Mouse (Mus musculus): ENCODE results near the gene Chpf2. TPM values are rescaled to one million over a fixed set of nuclear protein-coding genes. Genes with fewer than 3 reads are reported as not detected.
A peak's percentile ranks its signal among the peaks of the same experiment; 100 is the strongest.

Gene Chpf2
- polyA plus RNA-seq, 1 experiment from 2014 or later: 10.3 TPM

DNA sequence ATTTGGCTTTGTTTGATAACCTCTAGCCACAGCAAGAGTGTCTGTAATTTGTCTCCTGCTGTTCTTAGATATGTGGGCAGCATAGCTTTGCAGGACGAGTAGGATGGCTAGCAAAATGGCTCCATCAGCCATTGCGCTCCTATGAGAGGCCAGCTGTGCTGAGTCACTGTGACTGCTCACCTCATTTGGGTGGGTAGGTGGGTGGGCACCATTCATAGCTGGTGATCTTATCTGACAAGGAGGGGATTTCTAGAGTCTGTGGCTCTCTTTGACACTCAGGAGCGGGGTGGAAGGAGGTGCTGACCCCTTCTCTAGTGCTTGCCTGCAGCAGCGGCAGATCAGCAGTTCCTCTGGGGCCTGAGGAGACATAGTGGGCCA, 648 bp downstream of the Chpf2 start:
- H3K4me1 ChIP-seq (ENCODE audit: control insufficient read depth, insufficient read depth, low read length): peaks cover 9% of the 10 kb centered on the region
- DNase-seq (ENCODE audit: low spot score) (no peak), ATAC-seq (ENCODE audit: insufficient read depth, low FRiP score, low TSS enrichment) (no peak)
- no peaks in the 10 kb centered on the region; the same call in 1 of the 2 replicates for H3K36me3 ChIP-seq (ENCODE audit: control insufficient read depth, insufficient read depth, low read length)
- peak overlapping the region; percentile 55 for H3K4me2 ChIP-seq (ENCODE audit: low read depth)
- 43% methylated on average over 4 of the region's 4 CpGs for WGBS
- no peak overlapping the region for H3K27ac ChIP-seq (ENCODE audit: low read depth, low read length)
- peak overlapping the region; percentile 81 for H3K9ac ChIP-seq (ENCODE audit: low read length)
- no peaks in the 10 kb centered on the region for H3K27me3 ChIP-seq (ENCODE audit: control insufficient read depth, insufficient read depth, low read length)
- H3K4me3 ChIP-seq (ENCODE audit: low read depth, low read length): peak overlapping the region; percentile 83
- no peaks in the 10 kb centered on the region for H3K9me3 ChIP-seq (ENCODE audit: control insufficient read depth, low read length)

DNA sequence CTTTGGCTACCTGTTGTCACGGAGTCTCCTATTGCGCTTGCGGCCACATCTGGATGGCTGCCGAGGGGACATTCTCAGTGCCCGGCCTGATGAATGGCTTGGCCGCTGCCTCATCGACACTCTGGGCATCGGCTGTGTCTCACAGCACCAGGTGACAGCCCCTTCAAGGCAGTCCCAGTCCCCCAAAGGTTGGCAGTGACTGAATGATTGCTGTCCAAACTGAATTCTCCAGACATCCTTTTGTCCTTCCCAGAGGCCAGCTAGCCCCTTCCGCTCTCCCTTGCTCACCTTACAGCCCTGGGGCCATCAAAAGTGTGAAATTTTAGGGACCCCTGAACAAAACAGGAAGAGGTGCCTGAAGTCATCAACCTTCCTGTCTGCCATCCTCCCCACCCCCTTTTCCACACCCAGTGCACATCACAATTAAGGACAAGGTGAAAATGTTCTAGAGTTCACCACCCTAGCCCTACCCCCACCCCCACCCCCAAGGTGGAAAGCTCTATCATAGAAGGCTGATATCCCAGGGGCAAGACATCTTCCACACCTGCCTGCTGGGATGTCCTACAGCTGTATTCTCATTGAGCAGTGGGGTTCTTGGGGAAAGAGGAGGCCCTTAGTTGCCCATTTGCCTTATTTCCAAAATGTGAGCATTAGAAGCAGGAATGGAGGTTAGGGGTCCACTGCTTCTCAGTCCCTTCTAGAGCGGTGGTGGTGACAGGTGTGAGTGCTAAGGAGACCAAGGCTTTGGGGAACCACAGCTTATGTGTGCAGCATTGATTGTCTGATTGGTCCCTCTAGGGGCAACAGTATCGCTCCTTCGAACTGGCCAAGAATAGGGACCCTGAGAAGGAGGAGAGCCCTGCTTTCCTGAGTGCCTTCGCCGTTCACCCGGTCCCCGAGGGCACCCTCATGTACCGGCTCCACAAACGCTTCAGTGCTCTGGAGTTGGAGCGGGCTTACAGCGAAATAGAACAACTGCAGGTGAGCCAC, 3.3 kb downstream of the Chpf2 start:
- no peak for DNase-seq (ENCODE audit: low spot score)
- H3K27ac ChIP-seq (ENCODE audit: low read depth, low read length): no peak overlapping the region
- no peaks in the 10 kb centered on the region for H3K27me3 ChIP-seq (ENCODE audit: control insufficient read depth, insufficient read depth, low read length)
- H3K4me1 ChIP-seq (ENCODE audit: control insufficient read depth, insufficient read depth, low read length): peaks cover 9% of the 10 kb centered on the region
- H3K36me3 ChIP-seq (ENCODE audit: control insufficient read depth, insufficient read depth, low read length): peaks cover 2% of the 10 kb centered on the region
- no peak overlapping the region for H3K4me3 ChIP-seq (ENCODE audit: low read depth, low read length)
- H3K9ac ChIP-seq (ENCODE audit: low read length): no peak overlapping the region
- no peak for ATAC-seq (ENCODE audit: insufficient read depth, low FRiP score, low TSS enrichment)
- no peak overlapping the region for H3K4me2 ChIP-seq (ENCODE audit: low read depth)
- no peaks in the 10 kb centered on the region for H3K9me3 ChIP-seq (ENCODE audit: control insufficient read depth, low read length)
- 89% methylated on average over 20 of the region's 20 CpGs for WGBS

DNA sequence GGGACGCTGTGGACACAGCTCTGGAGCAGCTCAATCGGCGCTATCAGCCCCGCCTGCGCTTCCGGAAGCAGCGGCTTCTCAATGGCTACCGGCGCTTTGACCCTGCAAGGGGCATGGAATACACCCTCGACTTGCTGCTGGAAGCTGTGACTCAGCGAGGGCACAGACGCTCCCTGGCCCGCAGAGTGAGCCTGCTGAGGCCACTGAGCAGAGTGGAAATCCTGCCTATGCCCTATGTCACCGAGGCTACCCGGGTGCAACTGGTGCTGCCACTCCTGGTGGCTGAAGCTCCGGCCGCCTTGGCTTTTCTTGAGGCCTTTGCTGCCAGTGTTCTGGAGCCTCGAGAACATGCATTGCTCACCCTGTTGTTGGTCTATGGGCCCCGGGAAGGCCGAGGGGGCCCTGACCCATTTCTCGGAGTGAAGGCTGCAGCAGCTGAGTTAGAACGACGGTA, 4.8 kb downstream of the Chpf2 start:
- H3K27ac ChIP-seq (ENCODE audit: low read depth, low read length): no peak overlapping the region
- 20% methylated on average over 23 of the region's 23 CpGs for WGBS

DNA sequence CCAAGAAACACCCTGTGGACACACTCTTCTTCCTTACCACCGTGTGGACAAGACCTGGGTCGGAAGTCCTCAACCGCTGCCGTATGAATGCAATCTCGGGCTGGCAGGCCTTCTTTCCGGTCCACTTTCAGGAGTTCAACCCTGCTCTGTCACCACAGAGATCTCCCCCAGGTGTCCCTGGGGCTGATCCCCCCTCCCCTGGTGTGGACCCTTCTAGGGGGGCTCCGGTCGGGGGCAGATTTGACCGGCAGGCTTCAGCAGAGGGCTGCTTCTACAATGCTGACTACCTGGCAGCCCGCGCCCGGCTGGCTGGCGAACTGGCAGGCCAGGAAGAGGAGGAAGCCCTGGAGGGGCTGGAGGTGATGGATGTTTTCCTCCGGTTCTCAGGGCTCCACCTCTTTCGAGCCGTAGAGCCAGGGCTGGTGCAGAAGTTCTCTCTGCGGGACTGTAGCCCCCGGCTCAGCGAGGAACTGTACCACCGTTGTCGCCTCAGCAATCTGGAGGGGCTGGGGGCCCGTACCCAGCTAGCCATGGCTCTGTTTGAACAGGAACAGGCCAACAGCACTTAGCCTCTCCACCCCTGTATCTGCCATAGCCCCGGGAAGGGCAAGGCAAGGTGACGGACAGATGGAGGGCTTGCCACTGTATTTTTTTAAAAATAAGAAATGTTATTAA, 5.4 kb downstream of the Chpf2 start:
- H3K4me1 ChIP-seq (ENCODE audit: control insufficient read depth, insufficient read depth, low read length): peaks cover 22% of the 10 kb centered on the region

More for the DNA sequence above, 4.8 kb downstream of the Chpf2 start:
- no peak overlapping the region for H3K4me3 ChIP-seq (ENCODE audit: low read depth, low read length)
- no peaks in the 10 kb centered on the region for H3K9me3 ChIP-seq (ENCODE audit: control insufficient read depth, low read length)
- no peak for ATAC-seq (ENCODE audit: insufficient read depth, low FRiP score, low TSS enrichment)
- H3K27me3 ChIP-seq (ENCODE audit: control insufficient read depth, insufficient read depth, low read length): no peaks in the 10 kb centered on the region
- H3K9ac ChIP-seq (ENCODE audit: low read length): peak overlapping the region; percentile 29; the same call in 1 of the 2 replicates
- DNase-seq (ENCODE audit: low spot score): peak; percentile 40
- H3K4me1 ChIP-seq (ENCODE audit: control insufficient read depth, insufficient read depth, low read length): peaks cover 17% of the 10 kb centered on the region
- no peak overlapping the region for H3K4me2 ChIP-seq (ENCODE audit: low read depth)
- H3K36me3 ChIP-seq (ENCODE audit: control insufficient read depth, insufficient read depth, low read length): peaks cover 2% of the 10 kb centered on the region

DNA sequence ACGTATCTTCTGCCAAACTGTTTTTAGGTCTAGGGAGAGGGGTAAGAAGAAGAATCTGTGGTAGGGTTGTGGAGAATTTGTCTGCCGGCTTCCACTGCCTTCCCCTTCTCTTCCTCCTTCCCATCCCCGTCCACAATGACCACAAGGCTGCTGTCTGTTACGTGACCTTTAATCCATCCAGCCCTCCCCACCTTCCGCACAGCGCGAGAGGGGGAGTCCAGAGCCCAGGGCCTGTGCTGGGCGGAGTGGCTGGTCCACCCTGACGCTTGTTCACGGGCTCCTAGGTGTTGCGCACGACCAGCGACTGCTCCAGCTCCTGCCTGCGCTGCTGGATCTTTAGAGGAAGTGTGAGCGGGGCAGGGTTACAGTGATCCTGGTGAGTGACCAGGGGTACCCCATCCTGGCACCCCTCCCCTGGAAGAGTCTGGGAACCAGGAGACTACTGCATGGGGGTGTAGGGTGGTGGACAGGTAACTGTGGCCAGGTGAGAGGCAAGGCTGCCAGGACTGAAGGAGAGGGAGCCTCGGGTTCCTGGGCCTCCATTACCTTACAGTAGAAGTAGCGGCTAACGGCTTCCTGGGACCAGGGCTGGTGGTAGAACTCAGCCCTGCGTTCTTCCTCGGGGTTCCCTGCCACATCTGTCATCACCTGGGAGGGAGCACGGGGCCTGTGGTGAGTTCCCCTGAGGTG, 6.1 kb downstream of the Chpf2 start:
- 64% methylated on average over 21 of the region's 21 CpGs for WGBS
- no peak for DNase-seq (ENCODE audit: low spot score)
- Histone ChIP-seq H3K9ac (ENCODE audit: low read length) (no peak overlapping the region), H3K27me3 (ENCODE audit: control insufficient read depth, insufficient read depth, low read length) (no peaks in the 10 kb centered on the region), H3K4me2 (ENCODE audit: low read depth) (no peak overlapping the region), H3K36me3 (ENCODE audit: control insufficient read depth, insufficient read depth, low read length) (peaks cover 2% of the 10 kb centered on the region), H3K4me3 (ENCODE audit: low read depth, low read length) (no peak overlapping the region), H3K9me3 (ENCODE audit: control insufficient read depth, low read length) (no peaks in the 10 kb centered on the region), H3K4me1 (ENCODE audit: control insufficient read depth, insufficient read depth, low read length) (peaks cover 21% of the 10 kb centered on the region), H3K27ac (ENCODE audit: low read depth, low read length) (no peak overlapping the region)
- no peak for ATAC-seq (ENCODE audit: insufficient read depth, low FRiP score, low TSS enrichment)

More for the DNA sequence above, 5.4 kb downstream of the Chpf2 start:
- no peak overlapping the region for H3K4me3 ChIP-seq (ENCODE audit: low read depth, low read length)
- 43% methylated on average over 24 of the region's 24 CpGs for WGBS
- no peaks in the 10 kb centered on the region for H3K27me3 ChIP-seq (ENCODE audit: control insufficient read depth, insufficient read depth, low read length)
- DNase-seq (ENCODE audit: low spot score) (no peak), ATAC-seq (ENCODE audit: insufficient read depth, low FRiP score, low TSS enrichment) (no peak)
- H3K9ac ChIP-seq (ENCODE audit: low read length): no peak overlapping the region
- peaks cover 2% of the 10 kb centered on the region for H3K36me3 ChIP-seq (ENCODE audit: control insufficient read depth, insufficient read depth, low read length)
- H3K27ac ChIP-seq (ENCODE audit: low read depth, low read length): no peak overlapping the region
- no peak overlapping the region for H3K4me2 ChIP-seq (ENCODE audit: low read depth)
- H3K9me3 ChIP-seq (ENCODE audit: control insufficient read depth, low read length): no peaks in the 10 kb centered on the region

DNA sequence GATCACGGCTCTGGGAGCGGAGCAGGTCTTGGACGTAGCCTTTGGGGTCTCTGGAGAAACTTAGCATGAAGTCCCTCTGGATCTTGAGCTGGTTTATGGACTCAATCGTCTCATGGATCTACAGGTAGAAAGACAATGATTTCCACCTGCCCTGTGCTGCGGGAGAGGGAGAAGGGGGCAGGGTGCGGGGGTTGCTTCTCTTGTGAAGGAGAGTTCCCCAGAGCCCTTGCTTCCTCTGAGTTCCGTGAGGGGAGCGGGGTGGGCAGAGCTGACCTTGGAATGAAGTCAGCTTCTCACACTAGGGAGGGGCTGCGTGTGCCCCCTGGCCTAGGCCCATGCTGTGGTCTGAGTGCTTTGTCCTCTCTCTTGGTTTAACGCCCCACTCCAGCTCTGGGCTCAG, 6.7 kb downstream of the Chpf2 start:
- Histone ChIP-seq H3K4me1 (ENCODE audit: control insufficient read depth, insufficient read depth, low read length) (peaks cover 23% of the 10 kb centered on the region), H3K9me3 (ENCODE audit: control insufficient read depth, low read length) (no peaks in the 10 kb centered on the region), H3K36me3 (ENCODE audit: control insufficient read depth, insufficient read depth, low read length) (peaks cover 2% of the 10 kb centered on the region), H3K27me3 (ENCODE audit: control insufficient read depth, insufficient read depth, low read length) (no peaks in the 10 kb centered on the region), H3K4me2 (ENCODE audit: low read depth) (no peak overlapping the region), H3K4me3 (ENCODE audit: low read depth, low read length) (no peak overlapping the region), H3K9ac (ENCODE audit: low read length) (no peak overlapping the region), H3K27ac (ENCODE audit: low read depth, low read length) (no peak overlapping the region)
- ATAC-seq (ENCODE audit: insufficient read depth, low FRiP score, low TSS enrichment) (no peak), DNase-seq (ENCODE audit: low spot score) (no peak)
- 70% methylated on average over 10 of the region's 10 CpGs for WGBS

DNA sequence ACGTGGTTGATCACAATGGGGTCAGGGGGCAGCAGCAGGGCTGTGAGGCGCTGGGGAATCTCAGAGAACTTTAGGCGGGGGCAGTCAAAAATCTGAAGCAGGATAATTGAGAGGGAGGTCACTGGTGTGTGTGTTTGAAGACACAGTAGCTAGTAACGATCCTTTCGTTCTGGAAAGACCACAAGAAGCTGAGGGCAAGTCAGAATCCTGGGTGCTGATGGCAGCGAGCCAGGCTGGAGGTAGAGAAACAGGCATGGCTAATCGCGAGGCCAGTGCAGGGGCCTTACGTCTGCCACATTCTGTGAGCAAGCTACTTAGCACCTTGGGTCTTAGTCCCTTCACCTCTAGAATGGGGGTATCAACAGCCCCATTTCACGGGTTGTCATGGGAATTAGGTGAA, 7.4 kb downstream of the Chpf2 start:
- ATAC-seq (ENCODE audit: insufficient read depth, low FRiP score, low TSS enrichment): no peak
- whole genome bisulfite sequencing: 77% methylated on average over 10 of the region's 10 CpGs
- no peak overlapping the region for H3K9ac ChIP-seq (ENCODE audit: low read length)
- no peak for DNase-seq (ENCODE audit: low spot score)
- H3K4me2 ChIP-seq (ENCODE audit: low read depth): no peak overlapping the region
- no peak overlapping the region for H3K27ac ChIP-seq (ENCODE audit: low read depth, low read length)
- no peaks in the 10 kb centered on the region; the same call in 1 of the 2 replicates for H3K27me3 ChIP-seq (ENCODE audit: control insufficient read depth, insufficient read depth, low read length)
- H3K4me3 ChIP-seq (ENCODE audit: low read depth, low read length): no peak overlapping the region
- no peaks in the 10 kb centered on the region for H3K9me3 ChIP-seq (ENCODE audit: control insufficient read depth, low read length)
- H3K36me3 ChIP-seq (ENCODE audit: control insufficient read depth, insufficient read depth, low read length): peaks cover 2% of the 10 kb centered on the region
- H3K4me1 ChIP-seq (ENCODE audit: control insufficient read depth, insufficient read depth, low read length): peaks cover 29% of the 10 kb centered on the region

DNA sequence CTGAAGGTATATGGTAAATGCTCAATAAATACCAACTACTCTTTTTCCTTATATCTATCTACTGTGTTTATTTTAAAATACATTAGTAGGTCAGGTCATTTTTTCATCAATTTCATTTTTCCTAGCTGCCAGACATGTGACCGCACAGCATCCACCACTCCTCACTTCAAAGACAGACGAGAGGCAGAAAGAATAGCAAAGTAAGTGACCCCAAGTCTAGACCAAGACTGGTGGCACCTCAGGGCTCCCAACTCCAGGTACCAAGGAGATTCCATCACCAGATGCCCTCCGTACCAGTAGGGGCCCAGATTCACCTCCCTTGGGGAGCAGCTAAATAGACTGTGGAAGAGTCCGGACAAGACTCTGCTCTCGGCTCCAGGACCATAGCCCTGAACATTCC, 7.8 kb downstream of the Chpf2 start:
- Histone ChIP-seq H3K9ac (ENCODE audit: low read length) (no peak overlapping the region), H3K4me1 (ENCODE audit: control insufficient read depth, insufficient read depth, low read length) (peaks cover 33% of the 10 kb centered on the region), H3K4me2 (ENCODE audit: low read depth) (no peak overlapping the region), H3K27me3 (ENCODE audit: control insufficient read depth, insufficient read depth, low read length) (peaks cover 4% of the 10 kb centered on the region; the same call in 1 of the 2 replicates), H3K36me3 (ENCODE audit: control insufficient read depth, insufficient read depth, low read length) (peaks cover 2% of the 10 kb centered on the region), H3K4me3 (ENCODE audit: low read depth, low read length) (no peak overlapping the region), H3K9me3 (ENCODE audit: control insufficient read depth, low read length) (no peaks in the 10 kb centered on the region), H3K27ac (ENCODE audit: low read depth, low read length) (no peak overlapping the region)
- DNase-seq (ENCODE audit: low spot score): no peak
- WGBS: 93% methylated on average over 5 of the region's 5 CpGs
- no peak for ATAC-seq (ENCODE audit: insufficient read depth, low FRiP score, low TSS enrichment)
